Mouse (Mus musculus) megakaryocyte progenitor cell, adult 5-6 weeks (primary cell): Measurements from ENCODE around the gene Tmem132d. TPM values are rescaled to one million over a fixed set of nuclear protein-coding genes. Genes with fewer than 3 reads are reported as not detected.
A peak's percentile ranks its signal among the peaks of the same experiment; 100 is the strongest.

Experiments used
- ATAC-seq: replicated peaks from 2 replicates; pipeline ENCODE4 v1.8.0; 2016; ENCODE audit warnings: mild to moderate bottlenecking, moderate TSS enrichment, inconsistent platforms; ENCODE audit not compliant: poor library complexity
- total RNA-seq, 2 experiments: library from RNA; stranded (forward) in 1 of 2; stranded (reverse) in 1 of 2; fragments of 157-497, 149-512 nt in 1 of 2; fragments of 200-1000 nt in 1 of 2; gene quantifications; 2 replicates each; pipeline versions ENCODE4 v1.2.3 to v1.2.4; 2015 to 2017

Tmem132d gene
- total RNA-seq, 2 experiments from 2014 or later, result not detected

GRCm38 (mm10) chr5:128233101-128233500, 199.8 kb downstream of the Tmem132d start:
- no peak for ATAC-seq

GRCm38 (mm10) chr5:128218281-128218680, 214.6 kb downstream of the Tmem132d start:
- no peak for ATAC-seq

- no peak for ATAC-seq
These were observed 221.8 kb downstream of the Tmem132d start for GRCm38 (mm10) chr5:128211125-128211524.

GRCm38 (mm10) chr5:128205716-128206115, 227.2 kb downstream of the Tmem132d start:
- no peak for ATAC-seq

- ATAC-seq, result no peak
These were observed 228.1 kb downstream of the Tmem132d start for GRCm38 (mm10) chr5:128204685-128205320.

GRCm38 (mm10) chr5:128203879-128204581, 228.8 kb downstream of the Tmem132d start:
- no peak for ATAC-seq

GRCm38 (mm10) chr5:128194106-128194505, 238.8 kb downstream of the Tmem132d start:
- ATAC-seq, result no peak

- no peak for ATAC-seq
These were observed 240.3 kb downstream of the Tmem132d start for GRCm38 (mm10) chr5:128192485-128193055.

- ATAC-seq, result no peak
These were observed 241.2 kb downstream of the Tmem132d start for GRCm38 (mm10) chr5:128191710-128192109.

GRCm38 (mm10) chr5:128190243-128190820, 242.5 kb downstream of the Tmem132d start:
- ATAC-seq, result no peak

GRCm38 (mm10) chr5:128176234-128176633, 256.6 kb downstream of the Tmem132d start:
- no peak for ATAC-seq

- no peak for ATAC-seq
These were observed 273.8 kb downstream of the Tmem132d start for GRCm38 (mm10) chr5:128158901-128159675.

- no peak for ATAC-seq
These were observed 281.4 kb downstream of the Tmem132d start for GRCm38 (mm10) chr5:128151461-128151860.

GRCm38 (mm10) chr5:128146901-128147645, 285.8 kb downstream of the Tmem132d start:
- no peak for ATAC-seq

- ATAC-seq, result no peak
These were observed 288.1 kb downstream of the Tmem132d start for GRCm38 (mm10) chr5:128144799-128145198.

GRCm38 (mm10) chr5:128136818-128137217, 296.1 kb downstream of the Tmem132d start:
- peak; percentile 89 for ATAC-seq

GRCm38 (mm10) chr5:128122656-128123055, 310.2 kb downstream of the Tmem132d start:
- no peak for ATAC-seq

GRCm38 (mm10) chr5:128119171-128119570, 313.7 kb downstream of the Tmem132d start:
- no peak for ATAC-seq

GRCm38 (mm10) chr5:128113107-128113506, 319.8 kb downstream of the Tmem132d start:
- ATAC-seq, result no peak

- ATAC-seq, result no peak
These were observed 320.4 kb downstream of the Tmem132d start for GRCm38 (mm10) chr5:128112518-128112917.
